Mouse (Mus musculus): ENCODE measurements around the gene Armh1. TPM values are rescaled to one million over a fixed set of nuclear protein-coding genes. Genes with fewer than 3 reads are reported as not detected.

The Armh1 gene
- polyA plus RNA-seq, 1 experiment: 0.44 TPM

GRCm38 (mm10) chr4:117217029-117217428 lies 34.9 kb downstream of the Armh1 start:
- Histone ChIP-seq H3K27me3 (ENCODE audit: control insufficient read depth, insufficient read depth, low read length) (no peaks in the 10 kb centered on the region), H3K4me1 (replicated peaks; ENCODE audit: control insufficient read depth, insufficient read depth, low read length) (peaks cover 4% of the 10 kb centered on the region; the same call in 1 of the 2 replicates), H3K36me3 (ENCODE audit: control insufficient read depth, insufficient read depth, low read length) (no peaks in the 10 kb centered on the region), H3K27ac (ENCODE audit: control insufficient read depth, insufficient read depth, low read length) (no peak overlapping the region), H3K4me3 (ENCODE audit: control insufficient read depth, insufficient read depth, low read length) (no peak overlapping the region)
- DNase-seq: no peak
- WGBS: 92% methylated on average over 5 of the region's 5 CpGs
- no peak for TF ChIP-seq POLR2A (IDR thresholded peaks at IDR 0.05; ENCODE audit: control insufficient read depth, extremely low read depth, insufficient read depth, low read length, poor library complexity)
- no peak for TF ChIP-seq CTCF (IDR thresholded peaks at IDR 0.05; ENCODE audit: borderline replicate concordance, control insufficient read depth, extremely low read depth, insufficient read depth, low read length, poor library complexity)

GRCm38 (mm10) chr4:117214250-117214649 lies 37.7 kb downstream of the Armh1 start:
- no peak for DNase-seq
- no peak for TF ChIP-seq CTCF (IDR thresholded peaks at IDR 0.05; ENCODE audit: borderline replicate concordance, control insufficient read depth, extremely low read depth, insufficient read depth, low read length, poor library complexity)
- no peak for TF ChIP-seq POLR2A (IDR thresholded peaks at IDR 0.05; ENCODE audit: control insufficient read depth, extremely low read depth, insufficient read depth, low read length, poor library complexity)
- Histone ChIP-seq H3K27me3 (ENCODE audit: control insufficient read depth, insufficient read depth, low read length) (no peaks in the 10 kb centered on the region), H3K4me1 (replicated peaks; ENCODE audit: control insufficient read depth, insufficient read depth, low read length) (peaks cover 4% of the 10 kb centered on the region; the same call in 1 of the 2 replicates), H3K36me3 (ENCODE audit: control insufficient read depth, insufficient read depth, low read length) (no peaks in the 10 kb centered on the region), H3K27ac (ENCODE audit: control insufficient read depth, insufficient read depth, low read length) (no peak overlapping the region), H3K4me3 (ENCODE audit: control insufficient read depth, insufficient read depth, low read length) (no peak overlapping the region)
- WGBS: 94% methylated on average over 6 of the region's 6 CpGs

GRCm38 (mm10) chr4:117210147-117211074 lies 41.5 kb downstream of the Armh1 start:
- TF ChIP-seq CTCF (IDR thresholded peaks at IDR 0.05; ENCODE audit: borderline replicate concordance, control insufficient read depth, extremely low read depth, insufficient read depth, low read length, poor library complexity) (peak; percentile 79; the same call in 1 of the 2 replicates), POLR2A (IDR thresholded peaks at IDR 0.05; ENCODE audit: control insufficient read depth, extremely low read depth, insufficient read depth, low read length, poor library complexity) (no peak)
- no peaks in the 10 kb centered on the region for H3K27me3 ChIP-seq (ENCODE audit: control insufficient read depth, insufficient read depth, low read length)
- H3K27ac ChIP-seq (ENCODE audit: control insufficient read depth, insufficient read depth, low read length): no peak overlapping the region
- no peak overlapping the region for H3K4me3 ChIP-seq (ENCODE audit: control insufficient read depth, insufficient read depth, low read length)
- no peaks in the 10 kb centered on the region; the same call in 1 of the 2 replicates for H3K4me1 ChIP-seq (replicated peaks; ENCODE audit: control insufficient read depth, insufficient read depth, low read length)
- WGBS: 15% methylated on average over 20 of the region's 20 CpGs
- no peaks in the 10 kb centered on the region for H3K36me3 ChIP-seq (ENCODE audit: control insufficient read depth, insufficient read depth, low read length)
- DNase-seq: peak; percentile 84

GRCm38 (mm10) chr4:117209592-117209991 lies 42.3 kb downstream of the Armh1 start:
- no peaks in the 10 kb centered on the region; the same call in 1 of the 2 replicates for H3K4me1 ChIP-seq (replicated peaks; ENCODE audit: control insufficient read depth, insufficient read depth, low read length)
- 93% methylated on average over 6 of the region's 6 CpGs for WGBS
- no peak overlapping the region for H3K27ac ChIP-seq (ENCODE audit: control insufficient read depth, insufficient read depth, low read length)
- H3K36me3 ChIP-seq (ENCODE audit: control insufficient read depth, insufficient read depth, low read length): no peaks in the 10 kb centered on the region
- TF ChIP-seq POLR2A (IDR thresholded peaks at IDR 0.05; ENCODE audit: control insufficient read depth, extremely low read depth, insufficient read depth, low read length, poor library complexity) (no peak), CTCF (IDR thresholded peaks at IDR 0.05; ENCODE audit: borderline replicate concordance, control insufficient read depth, extremely low read depth, insufficient read depth, low read length, poor library complexity) (no peak)
- H3K27me3 ChIP-seq (ENCODE audit: control insufficient read depth, insufficient read depth, low read length): no peaks in the 10 kb centered on the region
- no peak for DNase-seq
- H3K4me3 ChIP-seq (ENCODE audit: control insufficient read depth, insufficient read depth, low read length): no peak overlapping the region

- 83% methylated on average over 4 of the region's 4 CpGs for WGBS
- no peak for TF ChIP-seq POLR2A (IDR thresholded peaks at IDR 0.05; ENCODE audit: control insufficient read depth, extremely low read depth, insufficient read depth, low read length, poor library complexity)
- no peak for TF ChIP-seq CTCF (IDR thresholded peaks at IDR 0.05; ENCODE audit: borderline replicate concordance, control insufficient read depth, extremely low read depth, insufficient read depth, low read length, poor library complexity)
- no peaks in the 10 kb centered on the region for H3K27me3 ChIP-seq (ENCODE audit: control insufficient read depth, insufficient read depth, low read length)
- H3K4me1 ChIP-seq (replicated peaks; ENCODE audit: control insufficient read depth, insufficient read depth, low read length): peaks cover 2% of the 10 kb centered on the region; the same call in 1 of the 2 replicates
- no peak overlapping the region for H3K27ac ChIP-seq (ENCODE audit: control insufficient read depth, insufficient read depth, low read length)
- no peaks in the 10 kb centered on the region for H3K36me3 ChIP-seq (ENCODE audit: control insufficient read depth, insufficient read depth, low read length)
- no peak overlapping the region for H3K4me3 ChIP-seq (ENCODE audit: control insufficient read depth, insufficient read depth, low read length)
- no peak for DNase-seq
Measured at GRCm38 (mm10) chr4:117202992-117203354, 49.0 kb downstream of the Armh1 start.

- Histone ChIP-seq H3K36me3 (ENCODE audit: control insufficient read depth, insufficient read depth, low read length) (no peaks in the 10 kb centered on the region), H3K4me3 (ENCODE audit: control insufficient read depth, insufficient read depth, low read length) (no peak overlapping the region), H3K4me1 (replicated peaks; ENCODE audit: control insufficient read depth, insufficient read depth, low read length) (peaks cover 2% of the 10 kb centered on the region; the same call in 1 of the 2 replicates), H3K27ac (ENCODE audit: control insufficient read depth, insufficient read depth, low read length) (no peak overlapping the region), H3K27me3 (ENCODE audit: control insufficient read depth, insufficient read depth, low read length) (no peaks in the 10 kb centered on the region)
- peak; percentile 56 for DNase-seq
- TF ChIP-seq POLR2A (IDR thresholded peaks at IDR 0.05; ENCODE audit: control insufficient read depth, extremely low read depth, insufficient read depth, low read length, poor library complexity) (no peak), CTCF (IDR thresholded peaks at IDR 0.05; ENCODE audit: borderline replicate concordance, control insufficient read depth, extremely low read depth, insufficient read depth, low read length, poor library complexity) (peak; percentile 24; the same call in 1 of the 2 replicates)
- WGBS: 4% methylated on average over 25 of the region's 25 CpGs
Measured at GRCm38 (mm10) chr4:117202046-117202991, 49.6 kb downstream of the Armh1 start.
